Mouse (Mus musculus) cerebellum, postnatal 10 days (tissue): ENCODE results near the gene Znhit1.
A peak's percentile ranks its signal among the peaks of the same experiment; 100 is the strongest.

Experiments
- DNase-seq, 2 experiments: peaks; one replicate each; pipeline ENCODE4 v3.0.0; 2021; ENCODE audit warnings: mixed read lengths in 2 of 2

Gene Znhit1

GRCm38 (mm10) chr5:136987934-136988271, at the start of gene Znhit1:
Znhit1 (minus strand) TSS chr5:136988021.
- peak; percentile 38 to 43 for DNase-seq

- no peak for DNase-seq
Observed at GRCm38 (mm10) chr5:137036211-137036610, 48.4 kb upstream of the Znhit1 start.

GRCm38 (mm10) chr5:137032641-137033074, 44.8 kb upstream of the Znhit1 start:
- DNase-seq, result peak; percentile 93 to 97

- DNase-seq, result peak; percentile 74 to 77
Observed at GRCm38 (mm10) chr5:137032033-137032421, 44.2 kb upstream of the Znhit1 start.

- peak; percentile 50 to 58 for DNase-seq
Observed at GRCm38 (mm10) chr5:137031076-137032032, 43.5 kb upstream of the Znhit1 start.

- DNase-seq, result no peak
Observed at GRCm38 (mm10) chr5:137030416-137030810, 42.6 kb upstream of the Znhit1 start.

GRCm38 (mm10) chr5:137029643-137030415, 42.0 kb upstream of the Znhit1 start:
- peak; percentile 99 for DNase-seq

GRCm38 (mm10) chr5:137029273-137029585, 41.4 kb upstream of the Znhit1 start:
- peak in 1 of 2 experiments; percentile 61 for DNase-seq

- DNase-seq, result peak; percentile 65 to 67
Observed at GRCm38 (mm10) chr5:137028561-137029272, 40.9 kb upstream of the Znhit1 start.

GRCm38 (mm10) chr5:137026092-137026491, 38.3 kb upstream of the Znhit1 start, which contains the start of gene Vgf:
Vgf (plus strand) TSS chr5:137026392.
- DNase-seq, result no peak

GRCm38 (mm10) chr5:137025132-137025531, 37.3 kb upstream of the Znhit1 start:
- DNase-seq, result peak; percentile 95 to 98

- DNase-seq, result no peak
Observed at GRCm38 (mm10) chr5:137024318-137024717, 36.5 kb upstream of the Znhit1 start.

GRCm38 (mm10) chr5:137015913-137016312, 28.1 kb upstream of the Znhit1 start:
- no peak for DNase-seq

GRCm38 (mm10) chr5:137012401-137012950, 24.7 kb upstream of the Znhit1 start:
- DNase-seq, result no peak

GRCm38 (mm10) chr5:137009988-137010387, 22.2 kb upstream of the Znhit1 start:
- DNase-seq, result peak; percentile 82 to 87

- DNase-seq, result no peak
Observed at GRCm38 (mm10) chr5:137007276-137007675, 19.5 kb upstream of the Znhit1 start.

- no peak for DNase-seq
Observed at GRCm38 (mm10) chr5:137000612-137001011, 12.8 kb upstream of the Znhit1 start.

- DNase-seq, result no peak
Observed at GRCm38 (mm10) chr5:136999449-136999848, 11.6 kb upstream of the Znhit1 start.

- DNase-seq, result peak in 1 of 2 experiments; percentile 30
Observed at GRCm38 (mm10) chr5:136989801-136990200, 2.0 kb upstream of the Znhit1 start.

GRCm38 (mm10) chr5:136988420-136988819, 599 bp upstream of the Znhit1 start:
- peak; percentile 51 to 58 for DNase-seq

GRCm38 (mm10) chr5:136987138-136987933, 485 bp downstream of the Znhit1 start:
- DNase-seq, result peak; percentile 82 to 89

GRCm38 (mm10) chr5:136986695-136987137, 1.1 kb downstream of the Znhit1 start, which contains the start of gene Plod3:
Plod3 (plus strand) TSS chr5:136987019.
- DNase-seq, result peak; percentile 97 to 99
